Mouse (Mus musculus): ENCODE data around the gene Gnas. TPM values are rescaled to one million over a fixed set of nuclear protein-coding genes. Genes with fewer than 3 reads are reported as not detected.
"Not testable (repeated sequence)": the region's sequence is repeated elsewhere in the genome, so short reads cannot be mapped to it uniquely, and the experiment has no call there.

Gene Gnas
- polyA plus RNA-seq, 1 experiment from 2014 or later = 1,653 TPM

DNA sequence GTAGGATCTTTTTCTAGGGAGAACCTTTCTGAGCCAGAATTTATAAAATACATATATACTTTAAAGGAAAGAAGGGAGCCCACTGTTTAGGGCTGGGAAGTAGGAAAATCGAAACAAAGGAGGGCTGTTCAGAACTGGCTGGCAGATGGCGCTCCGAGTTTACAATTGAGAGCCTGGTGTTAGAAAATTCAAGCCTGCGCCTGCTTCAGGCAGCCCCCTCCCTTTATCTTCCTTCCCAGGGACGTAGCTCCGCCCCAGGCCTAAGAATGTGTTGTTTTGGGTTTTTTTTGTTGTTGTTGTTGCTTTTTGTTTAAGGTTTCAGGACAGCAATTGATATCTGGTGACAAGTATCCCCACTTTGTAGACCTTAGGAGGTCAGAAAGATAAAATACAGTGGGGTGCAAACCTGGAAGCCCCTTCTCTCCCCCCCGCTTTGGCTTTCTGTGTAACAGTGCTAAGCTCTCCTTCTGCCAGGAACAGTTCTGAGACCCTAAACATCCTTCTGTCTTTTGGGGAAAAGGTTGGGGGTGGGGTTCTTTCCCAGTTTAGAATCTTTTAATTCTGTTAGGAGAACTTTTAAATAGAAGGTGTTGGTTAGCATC lies 26.9 kb downstream of the Gnas start:
- H3K9ac ChIP-seq = no peak overlapping the region
- no peak overlapping the region for H3K4me2 ChIP-seq (replicated peaks)
- no peak overlapping the region for H3K4me3 ChIP-seq
- no peak overlapping the region for H3K27ac ChIP-seq
- peak; percentile 74 for ATAC-seq (ENCODE audit: low FRiP score, low read depth)
- peaks cover 6% of the 10 kb centered on the region; the same call in 1 of the 2 replicates for H3K4me1 ChIP-seq
- 11% methylated on average over 7 of the region's 7 CpGs for WGBS
- no peaks in the 10 kb centered on the region for H3K27me3 ChIP-seq (replicated peaks)
- H3K36me3 ChIP-seq = no peaks in the 10 kb centered on the region
- no peaks in the 10 kb centered on the region for H3K9me3 ChIP-seq

DNA sequence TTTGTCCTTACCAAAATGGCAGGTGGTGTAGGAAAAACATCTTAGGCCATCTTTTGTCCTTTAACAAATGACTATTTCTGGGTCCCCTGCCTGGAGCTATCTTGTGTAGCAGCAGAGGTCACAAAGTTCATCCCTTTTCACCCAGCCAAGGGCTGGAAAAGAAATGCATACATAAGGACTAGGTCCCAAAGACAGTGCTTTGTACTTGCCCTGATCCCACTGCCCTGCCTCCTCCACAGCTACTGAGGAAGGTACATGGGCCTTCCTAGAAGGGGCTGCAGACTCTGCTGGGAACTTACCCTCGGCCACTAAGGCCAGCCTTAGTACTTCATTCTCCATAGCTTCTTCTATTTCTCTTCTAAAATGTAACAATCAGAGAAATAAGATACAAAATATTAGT lies 27.5 kb downstream of the Gnas start:
- H3K4me1 ChIP-seq = peaks cover 6% of the 10 kb centered on the region; the same call in 1 of the 2 replicates
- no peak overlapping the region for H3K4me2 ChIP-seq (replicated peaks)
- H3K9ac ChIP-seq = no peak overlapping the region
- no peaks in the 10 kb centered on the region for H3K27me3 ChIP-seq (replicated peaks)
- WGBS = 47% methylated on average over 1 of the region's 1 CpGs
- no peak for ATAC-seq (ENCODE audit: low FRiP score, low read depth)
- H3K36me3 ChIP-seq = no peaks in the 10 kb centered on the region
- H3K4me3 ChIP-seq = no peak overlapping the region
- H3K9me3 ChIP-seq = no peaks in the 10 kb centered on the region
- H3K27ac ChIP-seq = no peak overlapping the region

DNA sequence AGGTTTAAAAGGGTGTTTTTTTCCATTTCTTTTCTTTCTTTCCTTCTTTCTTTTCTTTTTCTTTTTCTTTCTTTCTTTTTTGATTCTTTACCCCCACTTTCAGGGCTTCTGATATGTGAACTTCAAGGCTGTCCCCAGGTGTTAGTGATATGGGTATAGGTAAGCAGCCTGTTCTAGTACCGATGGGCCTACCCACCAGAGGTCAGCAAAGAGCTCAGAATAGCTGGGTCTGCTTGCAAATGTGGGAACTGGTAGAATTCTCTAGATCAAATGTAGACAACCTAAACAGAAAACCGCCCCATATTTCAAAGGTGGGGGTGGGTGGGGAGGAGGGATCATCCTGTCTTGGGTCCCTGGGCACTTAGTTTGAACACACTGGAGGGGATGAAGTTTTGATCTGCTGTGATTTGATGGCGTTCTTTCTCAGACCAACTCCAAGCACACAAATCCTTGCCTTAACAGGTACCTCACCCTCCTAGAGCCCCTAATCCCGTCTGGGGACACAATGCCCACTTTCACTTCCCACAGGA lies 28.1 kb downstream of the Gnas start:
- no peak overlapping the region for H3K4me3 ChIP-seq
- H3K4me1 ChIP-seq = peaks cover 6% of the 10 kb centered on the region; the same call in 1 of the 2 replicates
- no peaks in the 10 kb centered on the region for H3K36me3 ChIP-seq
- WGBS = 43% methylated on average over 4 of the region's 4 CpGs
- H3K9me3 ChIP-seq = no peaks in the 10 kb centered on the region
- H3K27ac ChIP-seq = no peak overlapping the region
- H3K9ac ChIP-seq = no peak overlapping the region
- no peak overlapping the region for H3K4me2 ChIP-seq (replicated peaks)
- no peaks in the 10 kb centered on the region for H3K27me3 ChIP-seq (replicated peaks)
- ATAC-seq (ENCODE audit: low FRiP score, low read depth) = peak; percentile 74; the same call in 1 of the 2 replicates

DNA sequence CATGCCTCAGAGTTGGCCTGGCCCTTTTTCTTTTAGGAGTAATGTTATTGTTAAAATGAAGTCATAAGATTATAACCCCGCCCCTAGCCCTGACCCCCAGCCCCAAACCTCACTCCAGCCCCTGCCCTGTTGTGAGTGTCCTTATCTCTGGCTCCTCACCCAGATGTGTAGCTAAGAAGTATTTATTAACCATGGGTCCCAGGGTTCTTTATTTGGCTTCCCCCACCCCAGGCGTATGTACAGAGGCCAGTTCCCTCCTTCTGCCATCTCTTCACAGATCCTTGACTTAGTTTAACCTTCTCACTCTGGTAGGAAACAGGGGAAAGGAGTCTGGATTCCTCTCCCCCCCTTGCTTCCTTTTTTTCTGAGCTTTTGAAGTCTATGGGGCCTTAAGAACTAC lies 28.5 kb downstream of the Gnas start:
- no peak for ATAC-seq (ENCODE audit: low FRiP score, low read depth)
- 78% methylated on average over 2 of the region's 2 CpGs for WGBS
- H3K4me1 ChIP-seq = peaks cover 6% of the 10 kb centered on the region; the same call in 1 of the 2 replicates
- H3K4me2 ChIP-seq (replicated peaks) = no peak overlapping the region
- no peak overlapping the region for H3K27ac ChIP-seq
- no peak overlapping the region for H3K9ac ChIP-seq
- no peak overlapping the region for H3K4me3 ChIP-seq
- no peaks in the 10 kb centered on the region for H3K9me3 ChIP-seq
- no peaks in the 10 kb centered on the region for H3K36me3 ChIP-seq
- no peaks in the 10 kb centered on the region for H3K27me3 ChIP-seq (replicated peaks)

DNA sequence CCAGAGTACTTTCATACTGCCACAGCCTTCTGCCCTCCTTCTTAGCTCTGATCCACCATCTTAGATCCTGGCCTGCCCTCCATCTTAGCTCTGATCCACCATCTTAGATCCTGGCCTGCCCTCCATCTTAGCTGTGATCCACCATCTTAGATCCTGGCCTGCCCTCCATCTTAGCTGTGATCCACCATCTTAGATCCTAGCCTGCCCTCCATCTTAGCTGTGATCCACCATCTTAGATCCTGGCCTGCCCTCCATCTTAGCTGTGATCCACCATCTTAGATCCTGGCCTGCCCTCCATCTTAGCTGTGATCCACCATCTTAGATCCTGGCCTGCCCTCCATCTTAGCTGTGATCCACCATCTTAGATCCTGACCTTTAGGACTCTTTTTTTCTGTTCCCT lies 31.3 kb downstream of the Gnas start:
- not testable (repeated sequence) for ATAC-seq (ENCODE audit: low FRiP score, low read depth); H3K4me3 ChIP-seq; H3K9ac ChIP-seq; H3K4me2 ChIP-seq (replicated peaks); H3K4me1 ChIP-seq; H3K9me3 ChIP-seq; H3K27ac ChIP-seq; H3K27me3 ChIP-seq (replicated peaks); H3K36me3 ChIP-seq

DNA sequence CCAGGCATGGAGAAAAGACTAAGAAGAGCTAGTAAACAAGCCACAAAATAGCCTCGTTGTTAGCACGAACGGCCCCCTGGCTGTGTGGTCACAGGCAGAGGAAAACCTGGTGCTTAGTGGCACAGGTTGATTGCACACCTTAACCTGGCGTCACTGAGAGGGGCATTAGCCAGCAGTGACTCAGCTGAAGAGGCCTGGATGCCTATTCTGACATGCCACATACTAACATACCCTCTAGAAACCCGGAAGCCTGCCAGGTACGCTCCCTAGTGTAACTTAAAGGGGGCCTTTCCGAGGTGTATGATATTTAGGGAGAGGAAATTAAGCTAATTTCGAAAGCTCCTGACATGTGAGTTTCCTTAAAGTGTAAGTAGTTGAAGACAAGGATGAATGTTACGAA lies 32.5 kb downstream of the Gnas start:
- Histone ChIP-seq H3K4me3 (no peak overlapping the region), H3K9me3 (no peaks in the 10 kb centered on the region), H3K27me3 (replicated peaks) (no peaks in the 10 kb centered on the region), H3K4me1 (no peaks in the 10 kb centered on the region), H3K36me3 (no peaks in the 10 kb centered on the region), H3K4me2 (replicated peaks) (no peak overlapping the region), H3K27ac (no peak overlapping the region), H3K9ac (0 out of 2 replicates have a peak overlapping the region, but pooled peaks have one; percentile 5)
- ATAC-seq (ENCODE audit: low FRiP score, low read depth) = no peak
- 91% methylated on average over 9 of the region's 9 CpGs for WGBS

DNA sequence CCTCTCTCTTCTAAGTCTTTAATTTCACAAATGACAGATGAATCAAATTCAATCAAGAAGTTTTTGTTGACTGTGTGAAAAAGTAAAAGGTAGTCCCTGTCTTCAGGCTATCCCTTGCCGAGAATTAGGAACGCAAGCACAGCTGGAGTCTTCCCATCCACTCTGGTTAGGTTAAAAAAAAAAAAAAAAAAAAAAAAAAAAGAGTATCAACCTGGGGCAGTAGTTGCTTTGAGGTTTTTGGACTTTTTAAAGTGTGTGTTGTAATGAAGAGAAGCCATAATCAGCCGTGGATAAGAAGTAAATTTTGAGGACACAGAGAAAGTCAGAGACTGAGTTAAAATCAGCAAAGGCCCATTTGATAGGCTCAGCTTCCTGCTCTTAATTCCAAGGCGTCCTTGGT lies 41.9 kb downstream of the Gnas start:
- no peaks in the 10 kb centered on the region for H3K36me3 ChIP-seq
- peaks cover 6% of the 10 kb centered on the region; the same call in 1 of the 2 replicates for H3K9me3 ChIP-seq
- H3K9ac ChIP-seq = no peak overlapping the region
- H3K27ac ChIP-seq = no peak overlapping the region
- no peaks in the 10 kb centered on the region for H3K27me3 ChIP-seq (replicated peaks)
- H3K4me2 ChIP-seq (replicated peaks) = no peak overlapping the region
- peaks cover 6% of the 10 kb centered on the region for H3K4me1 ChIP-seq
- WGBS = 71% methylated on average over 4 of the region's 4 CpGs
- H3K4me3 ChIP-seq = no peak overlapping the region
- ATAC-seq (ENCODE audit: low FRiP score, low read depth) = no peak

DNA sequence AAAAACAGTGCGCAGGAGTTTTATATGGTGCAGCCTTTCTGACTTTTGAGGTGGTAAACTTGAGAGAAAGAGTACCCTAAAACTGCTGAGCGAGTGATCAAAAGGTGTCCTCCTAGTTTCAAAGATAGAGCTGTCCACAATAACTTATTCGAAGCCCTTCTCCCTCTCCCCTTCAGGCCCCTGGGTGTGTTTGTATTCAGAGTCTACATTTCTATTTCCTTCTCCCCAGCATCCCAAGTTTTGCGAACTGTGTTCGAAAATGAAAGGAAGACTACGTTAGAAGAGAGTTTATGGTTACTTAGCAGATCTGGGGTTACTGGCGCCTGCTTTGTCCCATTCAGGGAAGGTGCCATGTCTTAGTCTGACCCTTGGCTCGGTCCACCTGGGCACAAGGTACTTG lies 42.4 kb downstream of the Gnas start:
- 0 out of 2 replicates have a peak overlapping the region, but pooled peaks have one; percentile 45 for H3K9ac ChIP-seq
- H3K9me3 ChIP-seq = peaks cover 6% of the 10 kb centered on the region; the same call in 1 of the 2 replicates
- no peaks in the 10 kb centered on the region for H3K27me3 ChIP-seq (replicated peaks)
- peak overlapping the region; percentile 98 for H3K4me3 ChIP-seq
- no peak for ATAC-seq (ENCODE audit: low FRiP score, low read depth)
- H3K4me1 ChIP-seq = peaks cover 6% of the 10 kb centered on the region
- no peak overlapping the region for H3K27ac ChIP-seq
- no peaks in the 10 kb centered on the region for H3K36me3 ChIP-seq
- peak overlapping the region; percentile 62 for H3K4me2 ChIP-seq (replicated peaks)
- WGBS = 72% methylated on average over 8 of the region's 8 CpGs

DNA sequence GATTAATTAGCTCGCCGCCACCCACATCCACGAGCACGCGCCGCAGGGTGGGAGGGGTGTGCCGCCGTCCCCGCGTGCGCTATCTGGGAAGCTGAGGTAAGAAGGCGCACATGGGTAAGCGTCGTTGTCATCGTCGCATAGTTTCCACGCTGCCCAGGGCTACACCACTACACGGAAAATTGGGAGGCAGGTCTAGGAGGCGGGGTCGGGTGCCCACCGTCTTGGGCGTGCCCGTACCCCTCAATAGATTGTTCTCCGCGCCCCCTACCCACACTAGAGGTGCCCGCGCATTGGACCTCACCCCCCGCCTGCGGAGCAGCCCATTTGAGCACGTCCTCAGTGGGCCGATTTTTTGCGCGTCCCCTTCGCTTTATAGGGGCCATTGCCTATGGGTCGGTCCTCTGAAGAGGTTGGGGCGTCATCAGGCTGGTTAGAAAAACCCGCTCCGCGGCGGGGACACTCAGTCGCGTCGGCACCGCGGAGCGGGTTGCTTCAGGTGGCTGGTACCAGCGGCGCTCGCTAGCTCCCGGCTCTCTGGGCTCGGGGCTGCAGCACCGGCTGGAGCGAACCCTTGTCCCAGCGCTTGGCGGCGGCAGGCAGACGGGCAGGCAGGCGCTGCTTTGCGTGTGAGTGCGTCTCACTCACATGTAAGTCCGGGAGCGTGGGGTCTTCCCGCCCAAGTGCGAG lies 43.3 kb downstream of the Gnas start:
- Histone ChIP-seq H3K4me3 (peak overlapping the region; percentile 98), H3K4me2 (replicated peaks) (peak overlapping the region; percentile 62), H3K9me3 (peaks cover 6% of the 10 kb centered on the region; the same call in 1 of the 2 replicates), H3K36me3 (no peaks in the 10 kb centered on the region), H3K9ac (peak overlapping the region; percentile 45; the same call in 1 of the 2 replicates), H3K4me1 (peaks cover 14% of the 10 kb centered on the region), H3K27me3 (replicated peaks) (no peaks in the 10 kb centered on the region), H3K27ac (no peak overlapping the region)
- ATAC-seq (ENCODE audit: low FRiP score, low read depth) = peak; percentile 35
- 54% methylated on average over 64 of the region's 64 CpGs for WGBS

DNA sequence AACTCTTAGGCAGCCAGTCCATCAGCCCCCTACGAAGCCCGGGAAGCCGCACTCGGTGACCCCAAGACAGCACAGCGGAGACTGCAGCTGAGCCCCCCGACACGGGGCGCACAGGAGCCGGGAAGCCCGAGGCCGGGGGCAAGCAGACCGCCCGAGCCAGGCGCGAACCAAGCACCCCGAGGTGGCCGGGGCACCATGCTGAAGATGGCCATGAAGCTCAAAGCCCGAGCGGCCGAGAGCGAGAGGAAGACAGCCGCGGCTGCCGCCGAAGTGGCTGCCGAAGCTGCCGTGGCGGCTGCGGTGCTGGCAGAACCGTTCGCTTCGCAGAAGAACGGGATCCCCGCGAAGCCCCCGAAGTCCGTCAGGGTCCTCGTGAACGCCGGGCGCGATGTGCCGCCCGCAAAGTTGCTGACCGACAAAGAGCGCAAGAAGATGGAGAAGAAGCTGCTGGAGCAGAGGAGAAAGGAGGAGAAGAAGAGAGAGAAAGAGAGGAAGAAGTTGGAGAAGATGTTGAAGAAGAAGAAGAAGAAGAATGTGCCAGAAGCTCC lies 44.3 kb downstream of the Gnas start:
- ATAC-seq (ENCODE audit: low FRiP score, low read depth) = no peak
- WGBS = 40% methylated on average over 46 of the region's 46 CpGs
- 0 out of 2 replicates have a peak overlapping the region, but pooled peaks have one; percentile 98 for H3K27ac ChIP-seq

DNA sequence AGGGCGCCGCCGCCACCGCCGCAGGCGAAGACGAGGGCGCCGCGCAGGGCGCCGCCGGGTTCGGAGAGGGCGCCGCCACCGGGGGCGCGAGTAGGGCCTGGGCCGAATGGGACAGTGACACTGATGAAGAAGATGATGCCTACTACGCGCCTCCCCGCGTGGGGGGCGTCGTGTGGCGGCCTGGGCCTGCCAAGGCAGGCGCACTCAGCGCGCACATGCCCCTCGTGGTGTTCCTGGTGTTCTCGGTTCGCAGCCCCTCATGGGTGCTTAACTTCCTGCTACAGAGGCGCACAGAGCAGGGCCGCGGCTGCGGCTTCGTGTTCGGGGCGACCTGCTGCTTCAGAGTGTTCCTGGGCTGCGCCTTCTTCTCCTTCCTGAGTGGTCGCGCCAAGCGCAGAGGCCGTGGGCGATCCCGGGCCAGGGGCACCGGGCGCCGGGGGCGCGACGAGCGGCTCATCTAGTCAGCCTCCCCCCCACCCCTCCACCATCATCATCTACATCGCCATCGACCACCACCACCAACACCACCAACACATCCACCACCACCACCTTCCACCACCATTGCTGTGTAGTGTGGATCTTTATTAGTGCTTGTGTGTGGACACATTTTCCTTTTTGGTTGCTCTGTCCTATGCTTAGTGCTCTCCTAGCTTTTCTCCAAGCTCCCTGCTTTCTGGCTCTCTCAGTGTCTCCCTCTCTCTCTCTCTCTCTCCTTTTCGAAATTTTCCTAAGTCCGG lies 45.0 kb downstream of the Gnas start:
- peak overlapping the region; percentile 98 for H3K27ac ChIP-seq
- 41% methylated on average over 56 of the region's 58 CpGs for WGBS
- H3K9me3 ChIP-seq = peaks cover 6% of the 10 kb centered on the region; the same call in 1 of the 2 replicates
- H3K36me3 ChIP-seq = no peaks in the 10 kb centered on the region
- no peaks in the 10 kb centered on the region for H3K27me3 ChIP-seq (replicated peaks)
- peak overlapping the region; percentile 98 for H3K4me3 ChIP-seq
- H3K9ac ChIP-seq = peak overlapping the region; percentile 99
- peak overlapping the region; percentile 62 for H3K4me2 ChIP-seq (replicated peaks)
- H3K4me1 ChIP-seq = peaks cover 30% of the 10 kb centered on the region
- ATAC-seq (ENCODE audit: low FRiP score, low read depth) = peak; percentile 25

More for the DNA sequence above, 44.3 kb downstream of the Gnas start:
- Histone ChIP-seq H3K4me1 (peaks cover 23% of the 10 kb centered on the region), H3K9ac (peak overlapping the region; percentile 99), H3K9me3 (peaks cover 6% of the 10 kb centered on the region; the same call in 1 of the 2 replicates), H3K4me2 (replicated peaks) (peak overlapping the region; percentile 62), H3K36me3 (no peaks in the 10 kb centered on the region), H3K27me3 (replicated peaks) (no peaks in the 10 kb centered on the region), H3K4me3 (peak overlapping the region; percentile 98)

Measured in neural tube, embryonic 12.5 days (tissue).